ENCODE assay signal across 8 mouse cellular contexts in the genomic region with DNA sequence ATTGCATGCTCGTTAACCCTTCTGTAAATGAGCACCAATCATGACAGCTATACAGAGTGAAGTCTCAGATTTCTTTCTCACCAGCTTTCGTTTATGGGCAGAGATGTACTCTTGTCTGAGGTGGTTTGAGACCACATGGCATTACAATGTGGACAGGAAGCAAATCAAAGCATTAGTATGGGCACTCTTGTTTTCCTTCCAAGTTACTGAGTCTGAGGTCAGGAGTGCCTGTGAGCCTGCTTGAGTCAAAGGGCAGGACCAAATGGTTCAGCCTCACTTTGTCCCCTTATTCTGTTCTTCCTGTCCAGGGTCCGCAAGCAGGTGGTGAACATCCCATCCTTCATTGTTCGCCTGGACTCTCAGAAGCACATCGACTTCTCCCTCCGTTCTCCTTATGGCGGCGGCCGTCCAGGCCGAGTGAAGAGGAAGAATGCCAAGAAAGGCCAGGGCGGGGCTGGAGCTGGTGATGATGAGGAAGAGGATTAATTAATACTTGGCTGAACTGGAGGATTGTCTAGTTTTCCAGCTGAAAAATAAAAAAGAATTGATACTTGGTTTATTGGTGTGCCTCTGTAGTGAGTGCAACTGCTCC. TPM values are rescaled to one million over a fixed set of nuclear protein-coding genes. Genes with fewer than 3 reads are reported as not detected.
A peak's percentile ranks its signal among the peaks of the same experiment; 100 is the strongest.
DNase-seq lines count a peak whose midpoint lies in the region; ATAC-seq lines count a peak whose summit lies in the region.

No protein-coding gene starts in this region.

- 65% methylated on average over 11 of the region's 11 CpGs for WGBS in heart, embryonic 12.5 days
- 55% methylated on average over 11 of the region's 11 CpGs for WGBS in embryonic facial prominence, embryonic 14.5 days
- WGBS in intestine, embryonic 16.5 days, result 44% methylated on average over 11 of the region's 11 CpGs

- no peak for DNase-seq in heart, postnatal 4 days
- no peak for DNase-seq in embryonic facial prominence, embryonic 14.5 days (ENCODE audit: low spot score)
- DNase-seq in naive thymus-derived CD4-positive, alpha-beta T cell, adult 2 months (ENCODE audit: low read depth), result peak; percentile 36
- no peak for DNase-seq in urinary bladder, adult 2 months (ENCODE audit: low spot score)
- no peak for DNase-seq in thymus, postnatal 4 days
- DNase-seq in right cerebral cortex, postnatal 14 days, result no peak

- peak overlapping the region; percentile 31; the same call in 1 of the 2 replicates for H3K27ac ChIP-seq in heart, embryonic 12.5 days (ENCODE audit: poor library complexity, severe bottlenecking)
- no peak overlapping the region for H3K27ac ChIP-seq in embryonic facial prominence, embryonic 14.5 days (replicated peaks; ENCODE audit: low read depth, low read length)
- H3K27ac ChIP-seq in intestine, embryonic 16.5 days (ENCODE audit: low read length), result peak overlapping the region; percentile 31

- peaks cover 20% of the 10 kb centered on the region for H3K4me1 ChIP-seq in heart, embryonic 12.5 days (replicated peaks)
- peaks cover 4% of the 10 kb centered on the region; the same call in 1 of the 2 replicates for H3K4me1 ChIP-seq in embryonic facial prominence, embryonic 14.5 days (ENCODE audit: control insufficient read depth, insufficient read depth, low read length)
- H3K4me1 ChIP-seq in intestine, embryonic 16.5 days (ENCODE audit: control insufficient read depth, insufficient read depth, low read length), result peaks cover 11% of the 10 kb centered on the region

- peaks cover 36% of the 10 kb centered on the region for H3K36me3 ChIP-seq in heart, embryonic 12.5 days
- H3K36me3 ChIP-seq in embryonic facial prominence, embryonic 14.5 days (ENCODE audit: control insufficient read depth, insufficient read depth, low read length), result peaks cover 44% of the 10 kb centered on the region
- H3K36me3 ChIP-seq in intestine, embryonic 16.5 days (ENCODE audit: control insufficient read depth, insufficient read depth, low read length), result peaks cover 7% of the 10 kb centered on the region; the same call in 1 of the 2 replicates

- no peaks in the 10 kb centered on the region for H3K9me3 ChIP-seq in heart, embryonic 12.5 days (replicated peaks)
- H3K9me3 ChIP-seq in embryonic facial prominence, embryonic 14.5 days (ENCODE audit: control insufficient read depth, low read length), result no peaks in the 10 kb centered on the region
- H3K9me3 ChIP-seq in intestine, embryonic 16.5 days (ENCODE audit: control insufficient read depth, low read length), result no peaks in the 10 kb centered on the region

- H3K4me2 ChIP-seq in heart, embryonic 12.5 days, result peak overlapping the region; percentile 96
- peak overlapping the region; percentile 83 for H3K4me2 ChIP-seq in embryonic facial prominence, embryonic 14.5 days (ENCODE audit: low read depth, low read length)
- H3K4me2 ChIP-seq in intestine, embryonic 16.5 days (ENCODE audit: low read depth, low read length), result peak overlapping the region; percentile 77

- H3K9ac ChIP-seq in heart, embryonic 12.5 days, result peak overlapping the region; percentile 93; the same call in 1 of the 2 replicates
- H3K9ac ChIP-seq in embryonic facial prominence, embryonic 14.5 days (ENCODE audit: low read depth, low read length), result peak overlapping the region; percentile 92
- H3K9ac ChIP-seq in intestine, embryonic 16.5 days (ENCODE audit: low read depth, low read length), result peak overlapping the region; percentile 86

- H3K4me3 ChIP-seq in heart, embryonic 12.5 days, result peak overlapping the region; percentile 96
- H3K4me3 ChIP-seq in embryonic facial prominence, embryonic 14.5 days (ENCODE audit: low read depth, low read length), result peak overlapping the region; percentile 85
- H3K4me3 ChIP-seq in intestine, embryonic 16.5 days (ENCODE audit: low read length), result peak overlapping the region; percentile 83

- ATAC-seq in heart, embryonic 12.5 days (ENCODE audit: insufficient number of reproducible peaks, low FRiP score), result no peak
- no peak for ATAC-seq in embryonic facial prominence, embryonic 14.5 days (ENCODE audit: low read depth)
- ATAC-seq in intestine, embryonic 16.5 days, result no peak

- H3K27me3 ChIP-seq in heart, embryonic 12.5 days (replicated peaks), result no peaks in the 10 kb centered on the region
- H3K27me3 ChIP-seq in embryonic facial prominence, embryonic 14.5 days (replicated peaks; ENCODE audit: control insufficient read depth, insufficient read depth, low read length), result no peaks in the 10 kb centered on the region
- no peaks in the 10 kb centered on the region for H3K27me3 ChIP-seq in intestine, embryonic 16.5 days (replicated peaks; ENCODE audit: control insufficient read depth, insufficient read depth, low read length)

RNA-seq across cellular contexts. Expression of a gene that starts 2.6 kb away (rescaled TPM):
- polyA plus RNA-seq in heart, embryonic 12.5 days (2016; fragmentation: Nextera tagmentation; extraction: Ambion mirVana), result 866 and 893 TPM in 2 replicates
- 100 to 1,000 TPM; 875 to 920 TPM for total RNA-seq in heart, postnatal 4 days (2021)
- polyA plus RNA-seq in embryonic facial prominence, embryonic 14.5 days (2014; fragmentation: Nextera tagmentation; extraction: Ambion mirVana), result 1,544 and 1,554 TPM in 2 replicates
- polyA plus RNA-seq in intestine, embryonic 16.5 days (2015; fragmentation: Nextera tagmentation; extraction: Ambion mirVana), result 1,268 and 1,365 TPM in 2 replicates
- polyA plus RNA-seq in urinary bladder, adult 2 months (2012; rRNA removed), result 3,051 and 3,338 TPM in 2 replicates

RNA-seq across cellular contexts. Expression of a gene that starts 13.1 kb away (rescaled TPM):
- 40.7 TPM in 2 replicates for polyA plus RNA-seq in heart, embryonic 12.5 days (2016; fragmentation: Nextera tagmentation; extraction: Ambion mirVana)
- 10 to 100 TPM; 29.7 to 32.3 TPM for total RNA-seq in heart, postnatal 4 days (2021)
- 44.5 and 45.6 TPM in 2 replicates for polyA plus RNA-seq in embryonic facial prominence, embryonic 14.5 days (2014; fragmentation: Nextera tagmentation; extraction: Ambion mirVana)
- polyA plus RNA-seq in intestine, embryonic 16.5 days (2015; fragmentation: Nextera tagmentation; extraction: Ambion mirVana), result 54.8 and 60.7 TPM in 2 replicates
- 25.6 and 31.9 TPM in 2 replicates for polyA plus RNA-seq in urinary bladder, adult 2 months (2012; rRNA removed)

RNA-seq across cellular contexts. Expression of a gene that starts 13.8 kb away (rescaled TPM):
- 0.04 and 0.12 TPM in 2 replicates for polyA plus RNA-seq in heart, embryonic 12.5 days (2016; fragmentation: Nextera tagmentation; extraction: Ambion mirVana)
- total RNA-seq in heart, postnatal 4 days (2021), result under 1 TPM; 0.43 to 0.64 TPM
- 0.92 and 0.97 TPM in 2 replicates for polyA plus RNA-seq in embryonic facial prominence, embryonic 14.5 days (2014; fragmentation: Nextera tagmentation; extraction: Ambion mirVana)
- 0.94 and 1.1 TPM in 2 replicates for polyA plus RNA-seq in intestine, embryonic 16.5 days (2015; fragmentation: Nextera tagmentation; extraction: Ambion mirVana)
- 12.2 and 12.4 TPM in 2 replicates for polyA plus RNA-seq in urinary bladder, adult 2 months (2012; rRNA removed)

RNA-seq across cellular contexts. Expression of a gene that starts 13.8 kb away (rescaled TPM):
- polyA plus RNA-seq in heart, embryonic 12.5 days (2016; fragmentation: Nextera tagmentation; extraction: Ambion mirVana), result 206 and 218 TPM in 2 replicates
- total RNA-seq in heart, postnatal 4 days (2021), result 100 to 1,000 TPM; 127 to 133 TPM
- polyA plus RNA-seq in embryonic facial prominence, embryonic 14.5 days (2014; fragmentation: Nextera tagmentation; extraction: Ambion mirVana), result 244 and 268 TPM in 2 replicates
- 191 and 208 TPM in 2 replicates for polyA plus RNA-seq in intestine, embryonic 16.5 days (2015; fragmentation: Nextera tagmentation; extraction: Ambion mirVana)
- 88.8 and 98.9 TPM in 2 replicates for polyA plus RNA-seq in urinary bladder, adult 2 months (2012; rRNA removed)

RNA-seq across cellular contexts. Expression of a gene that starts 29.1 kb away (rescaled TPM):
- 4.4 and 4.6 TPM in 2 replicates for polyA plus RNA-seq in heart, embryonic 12.5 days (2016; fragmentation: Nextera tagmentation; extraction: Ambion mirVana)
- total RNA-seq in heart, postnatal 4 days (2021), result 1 to 10 TPM; 2.2 to 2.4 TPM
- polyA plus RNA-seq in embryonic facial prominence, embryonic 14.5 days (2014; fragmentation: Nextera tagmentation; extraction: Ambion mirVana), result 6.1 and 7.6 TPM in 2 replicates
- polyA plus RNA-seq in intestine, embryonic 16.5 days (2015; fragmentation: Nextera tagmentation; extraction: Ambion mirVana), result 104 and 110 TPM in 2 replicates
- polyA plus RNA-seq in urinary bladder, adult 2 months (2012; rRNA removed), result 120 and 136 TPM in 2 replicates
